8 mouse cellular contexts compared by ENCODE assay signal in the genomic region with DNA sequence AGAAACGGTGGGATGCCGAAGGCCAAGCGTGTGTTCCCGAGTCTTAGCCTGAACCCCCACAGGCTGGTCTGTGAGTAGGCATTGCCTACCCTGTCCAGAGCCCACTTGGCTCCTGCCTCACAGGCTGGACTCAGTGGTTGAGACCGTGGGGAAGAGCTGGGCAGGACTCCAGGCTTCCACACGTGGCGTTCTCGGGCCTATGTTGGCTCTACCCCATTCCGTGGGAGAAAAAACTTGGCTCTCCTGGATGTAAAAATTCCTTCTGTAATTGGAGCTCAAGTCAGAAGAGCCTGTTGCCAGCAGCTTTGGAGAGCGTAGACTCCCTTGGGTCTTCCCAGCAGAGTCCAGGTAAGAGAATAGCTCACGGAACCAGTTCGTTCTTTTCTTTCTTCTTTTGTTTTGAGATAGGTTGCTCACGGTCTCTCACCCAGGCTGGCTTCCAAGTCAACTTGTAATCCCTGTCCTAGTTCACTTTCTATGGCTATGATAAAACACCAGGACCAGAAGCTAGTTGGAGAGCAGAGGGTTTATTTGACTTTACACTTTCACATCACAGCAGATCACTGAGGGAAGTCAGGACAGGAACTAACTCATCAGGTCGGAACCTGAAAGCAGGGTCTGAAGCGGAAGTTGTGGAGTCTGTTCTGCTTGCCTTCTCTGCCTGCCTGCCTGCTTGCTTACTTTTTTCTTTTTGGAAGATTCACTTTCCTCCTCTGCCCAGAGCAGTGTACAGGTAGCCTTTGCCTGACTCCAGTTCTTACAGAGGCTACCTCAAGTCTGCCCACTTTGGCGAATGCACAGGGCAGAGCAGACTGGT. TPM values are rescaled to one million over a fixed set of nuclear protein-coding genes. Genes with fewer than 3 reads are reported as not detected.
DNase-seq lines count a peak whose midpoint lies in the region; ATAC-seq lines count a peak whose summit lies in the region.

No protein-coding gene starts in this region.

- no peak overlapping the region for H3K27ac ChIP-seq in heart, embryonic 10.5 days
- H3K27ac ChIP-seq in forebrain, embryonic 16.5 days (ENCODE audit: low read length) = no peak overlapping the region

- H3K4me3 ChIP-seq in heart, embryonic 10.5 days = no peak overlapping the region
- no peak overlapping the region for H3K4me3 ChIP-seq in forebrain, embryonic 16.5 days (replicated peaks; ENCODE audit: low read length)

- H3K27me3 ChIP-seq in heart, embryonic 10.5 days (ENCODE audit: insufficient read depth, poor library complexity, severe bottlenecking) = no peaks in the 10 kb centered on the region
- H3K27me3 ChIP-seq in forebrain, embryonic 16.5 days (replicated peaks; ENCODE audit: control insufficient read depth, insufficient read depth, low read length) = no peaks in the 10 kb centered on the region

- ATAC-seq in common myeloid progenitor, adult 5-6 weeks (replicated peaks; ENCODE audit: low read depth, poor library complexity, severe bottlenecking) = peak; percentile 61
- ATAC-seq in forebrain, embryonic 16.5 days = no peak

- WGBS in heart, embryonic 10.5 days = 87% methylated on average over 16 of the region's 16 CpGs
- WGBS in forebrain, embryonic 16.5 days = 79% methylated on average over 16 of the region's 16 CpGs

- no peak overlapping the region for H3K4me2 ChIP-seq in forebrain, embryonic 16.5 days (ENCODE audit: low read length)

- DNase-seq in heart, adult 9 months (ENCODE audit: low spot score in 2 of 2) = peak; percentile 20 to 41
- no peak for DNase-seq in heart, embryonic 10.5 days (ENCODE audit: low spot score)
- DNase-seq in 3134 (ENCODE audit: extremely low read depth, insufficient read length, low spot score) = peak; percentile 24
- DNase-seq in left cerebral cortex, postnatal 4 days = peak; percentile 15
- no peak for DNase-seq in thymus, postnatal 4 days
- DNase-seq in layer of hippocampus, adult 11-12 months (ENCODE audit: low spot score) = no peak

- peaks cover 16% of the 10 kb centered on the region for H3K4me1 ChIP-seq in heart, embryonic 10.5 days
- H3K4me1 ChIP-seq in forebrain, embryonic 16.5 days (replicated peaks; ENCODE audit: control insufficient read depth, insufficient read depth, low read length) = no peaks in the 10 kb centered on the region

- no peak overlapping the region for H3K9ac ChIP-seq in forebrain, embryonic 16.5 days (replicated peaks; ENCODE audit: low read depth, low read length)

- H3K36me3 ChIP-seq in heart, embryonic 10.5 days = no peaks in the 10 kb centered on the region
- no peaks in the 10 kb centered on the region for H3K36me3 ChIP-seq in forebrain, embryonic 16.5 days (ENCODE audit: control insufficient read depth, insufficient read depth)

- H3K9me3 ChIP-seq in heart, embryonic 10.5 days = no peaks in the 10 kb centered on the region
- H3K9me3 ChIP-seq in forebrain, embryonic 16.5 days (ENCODE audit: control insufficient read depth, low read length) = no peaks in the 10 kb centered on the region

- intact Hi-C loops in left cerebral cortex, postnatal 4 days (cut with DNase I) = no loop called here

RNA-seq across cellular contexts. Expression of a gene that starts 6.9 kb away (rescaled TPM):
- polyA plus RNA-seq in heart, embryonic 10.5 days (2016; fragmentation: Nextera tagmentation; extraction: Ambion mirVana) = 7.3 and 8.4 TPM in 2 replicates
- not detected in 2 replicates for total RNA-seq in common myeloid progenitor, adult 5-6 weeks (2017)
- total RNA-seq in left cerebral cortex, postnatal 4 days (2021) = 1 to 10 TPM; 6.3 to 8.6 TPM
- polyA plus RNA-seq in forebrain, embryonic 16.5 days (2015; fragmentation: Nextera tagmentation; extraction: Ambion mirVana) = 8.6 and 8.9 TPM in 2 replicates

RNA-seq across cellular contexts. Expression of a gene that starts 29.5 kb away (rescaled TPM):
- polyA plus RNA-seq in heart, embryonic 10.5 days (2016; fragmentation: Nextera tagmentation; extraction: Ambion mirVana) = 521 and 603 TPM in 2 replicates
- total RNA-seq in common myeloid progenitor, adult 5-6 weeks (2017) = 510 and 544 TPM in 2 replicates
- 100 to 1,000 TPM; 306 to 309 TPM for total RNA-seq in left cerebral cortex, postnatal 4 days (2021)
- 538 and 575 TPM in 2 replicates for polyA plus RNA-seq in forebrain, embryonic 16.5 days (2015; fragmentation: Nextera tagmentation; extraction: Ambion mirVana)

RNA-seq across cellular contexts. Expression of a gene that starts 29.5 kb away (rescaled TPM):
- 15.9 and 16.1 TPM in 2 replicates for polyA plus RNA-seq in heart, embryonic 10.5 days (2016; fragmentation: Nextera tagmentation; extraction: Ambion mirVana)
- 6.1 and 11.3 TPM in 2 replicates for total RNA-seq in common myeloid progenitor, adult 5-6 weeks (2017)
- 10 to 100 TPM; 11.4 to 13.0 TPM for total RNA-seq in left cerebral cortex, postnatal 4 days (2021)
- 9.5 and 10.2 TPM in 2 replicates for polyA plus RNA-seq in forebrain, embryonic 16.5 days (2015; fragmentation: Nextera tagmentation; extraction: Ambion mirVana)

RNA-seq across cellular contexts. Expression of a gene that starts 41.3 kb away (rescaled TPM):
- polyA plus RNA-seq in heart, embryonic 10.5 days (2016; fragmentation: Nextera tagmentation; extraction: Ambion mirVana) = 30.5 and 37.3 TPM in 2 replicates
- 44.8 and 58.4 TPM in 2 replicates for total RNA-seq in common myeloid progenitor, adult 5-6 weeks (2017)
- total RNA-seq in left cerebral cortex, postnatal 4 days (2021) = 100 to 1,000 TPM; 200 to 210 TPM
- polyA plus RNA-seq in forebrain, embryonic 16.5 days (2015; fragmentation: Nextera tagmentation; extraction: Ambion mirVana) = 95.4 and 96.8 TPM in 2 replicates

Comparison
In these comparisons a context has a peak if more than half of its experiments do, and no peak if none do; other contexts are left out.
1. DNase-seq: peak in heart, adult 9 months (2 of 2), 3134 (single experiment) and left cerebral cortex, postnatal 4 days (single experiment); none in heart, embryonic 10.5 days (single experiment), thymus, postnatal 4 days (single experiment) and layer of hippocampus, adult 11-12 months (single experiment).